Mouse (Mus musculus) CH12.LX (cell line): ENCODE measurements around the gene Brdt. TPM values are rescaled to one million over a fixed set of nuclear protein-coding genes. Genes with fewer than 3 reads are reported as not detected.

ENCODE experiments used
- DNase-seq: peaks from one replicate; pipeline ENCODE4 v3.0.0-alpha.2; 2013; ENCODE audit errors: extremely low read depth
- H3K27ac ChIP-seq: 2 replicates; pipeline ENCODE4 v1.5.1; 2012; ENCODE audit warnings: low read depth, mild to moderate bottlenecking, control low read depth, moderate library complexity; ENCODE audit not compliant: insufficient read depth
- H3K27me3 ChIP-seq: replicated peaks from 2 replicates; pipeline ENCODE3; 2012; ENCODE audit warnings: inconsistent platforms
- H3K36me3 ChIP-seq, 2 experiments: replicated peaks in 1 of 2; 2 replicates each; pipeline versions ENCODE3 to v1.6.1; 2012; ENCODE audit warnings: inconsistent platforms in 1 of 2, low read length in 1 of 2, mild to moderate bottlenecking in 1 of 2, mixed read lengths in 1 of 2, moderate library complexity in 1 of 2; ENCODE audit not compliant: control insufficient read depth in 1 of 2, insufficient read depth in 1 of 2
- H3K4me1 ChIP-seq, 2 experiments: 2 replicates each; pipeline ENCODE4 v1.6.1; 2012; ENCODE audit warnings: inconsistent platforms in 1 of 2, moderate library complexity in 1 of 2; ENCODE audit not compliant: insufficient read depth in 2 of 2, control insufficient read depth in 1 of 2
- H3K4me2 ChIP-seq: 2 replicates; pipeline ENCODE4 v1.6.1; 2012; ENCODE audit warnings: low read depth, mild to moderate bottlenecking, control low read depth; ENCODE audit not compliant: poor library complexity, insufficient read depth, severe bottlenecking
- H3K4me3 ChIP-seq, 3 experiments: fragments of 150-350 bp in 1 of 3; sonication (generic) in 1 of 3; replicated peaks in 1 of 3; 2 replicates each; pipeline versions ENCODE3 to v1.5.1; 2011 to 2012; ENCODE audit warnings: low read depth in 2 of 3, low read length in 2 of 3, mild to moderate bottlenecking in 2 of 3, moderate library complexity in 2 of 3, control low read depth in 1 of 3, improper control_type of control experiment in 1 of 3, inconsistent platforms in 1 of 3, mixed read lengths in 1 of 3; ENCODE audit not compliant: poor library complexity in 1 of 3
- H3K79me2 ChIP-seq: replicated peaks from 2 replicates; pipeline ENCODE4 v1.6.1; 2012; ENCODE audit warnings: mild to moderate bottlenecking, moderate library complexity; ENCODE audit not compliant: control insufficient read depth, poor library complexity, insufficient read depth, severe bottlenecking; ENCODE audit errors: extremely low read depth
- H3K9ac ChIP-seq: 2 replicates; pipeline ENCODE4 v1.6.1; 2012; ENCODE audit warnings: low read depth, mild to moderate bottlenecking, control low read depth, moderate library complexity; ENCODE audit not compliant: insufficient read depth
- H3K9me3 ChIP-seq: replicated peaks from 2 replicates; pipeline ENCODE3; 2012; ENCODE audit warnings: low read length, inconsistent platforms, mixed read lengths
- CTCF ChIP-seq, 2 experiments: IDR thresholded peaks in 1 of 2; conservative IDR thresholded peaks in 1 of 2; 2 replicates each; pipeline ENCODE4 v1.5.1; 2011 to 2012; ENCODE audit warnings: low read depth in 2 of 2, low read length in 2 of 2, improper control_type of control experiment in 1 of 2, inconsistent platforms in 1 of 2, mild to moderate bottlenecking in 1 of 2, moderate library complexity in 1 of 2
- ELF1 ChIP-seq: IDR thresholded peaks from 2 replicates; pipeline ENCODE4 v1.6.1; 2014; ENCODE audit warnings: low read depth, mild to moderate bottlenecking, inconsistent platforms, low read length, improper control_type of control experiment
- ETS1 ChIP-seq: conservative IDR thresholded peaks from 2 replicates; pipeline ENCODE4 v1.6.1; 2012; ENCODE audit warnings: low read depth, mild to moderate bottlenecking, inconsistent platforms, low read length, improper control_type of control experiment, moderate library complexity
- MAFK ChIP-seq: IDR thresholded peaks from 2 replicates; pipeline ENCODE4 v1.6.1; 2011; ENCODE audit warnings: low read length, improper control_type of control experiment; ENCODE audit not compliant: insufficient replicate concordance
- MAX ChIP-seq: IDR thresholded peaks from 2 replicates; pipeline ENCODE4 v1.6.1; 2011; ENCODE audit warnings: low read length, improper control_type of control experiment
- MAZ ChIP-seq: IDR thresholded peaks from 2 replicates; pipeline ENCODE4 v1.6.1; 2012; ENCODE audit warnings: low read depth, mild to moderate bottlenecking, inconsistent platforms, low read length, improper control_type of control experiment, moderate library complexity
- MYC ChIP-seq: IDR thresholded peaks from 2 replicates; pipeline ENCODE4 v1.6.1; 2011; ENCODE audit warnings: low read depth, mild to moderate bottlenecking, improper control_type of control experiment, low read length
- NELFE ChIP-seq: IDR thresholded peaks from 2 replicates; pipeline ENCODE4 v1.6.1; 2011; ENCODE audit warnings: low read depth, low read length, improper control_type of control experiment
- NRF1 ChIP-seq: IDR thresholded peaks from 2 replicates; pipeline ENCODE4 v1.6.1; 2014; ENCODE audit warnings: low read depth, mild to moderate bottlenecking, inconsistent platforms, low read length, improper control_type of control experiment, moderate library complexity
- POLR2A ChIP-seq: IDR thresholded peaks from 2 replicates; pipeline ENCODE4 v1.6.1; 2011; ENCODE audit warnings: low read depth, mild to moderate bottlenecking, improper control_type of control experiment, low read length
- RAD21 ChIP-seq: IDR thresholded peaks from 2 replicates; pipeline ENCODE4 v1.6.1; 2011; ENCODE audit warnings: low read depth, mild to moderate bottlenecking, low read length, improper control_type of control experiment, moderate library complexity
- RCOR1 ChIP-seq: conservative IDR thresholded peaks from 2 replicates; pipeline ENCODE4 v1.6.1; 2012; ENCODE audit warnings: low read depth, mild to moderate bottlenecking, inconsistent platforms, low read length, improper control_type of control experiment
- SIN3A ChIP-seq: IDR thresholded peaks from 2 replicates; pipeline ENCODE4 v1.6.1; 2012; ENCODE audit warnings: low read length, improper control_type of control experiment, inconsistent platforms
- TBP ChIP-seq: conservative IDR thresholded peaks from 2 replicates; pipeline ENCODE4 v1.6.1; 2011; ENCODE audit warnings: low read depth, low read length, improper control_type of control experiment
- TCF12 ChIP-seq: IDR thresholded peaks from 2 replicates; pipeline ENCODE4 v1.6.1; 2014; ENCODE audit warnings: low read depth, mild to moderate bottlenecking, inconsistent platforms, low read length, improper control_type of control experiment
- USF1 ChIP-seq: IDR thresholded peaks from 2 replicates; pipeline ENCODE4 v1.6.1; 2014; ENCODE audit warnings: low read depth, mild to moderate bottlenecking, inconsistent platforms, low read length, improper control_type of control experiment
- USF2 ChIP-seq: conservative IDR thresholded peaks from 2 replicates; pipeline ENCODE4 v1.6.1; 2011; ENCODE audit warnings: low read depth, low read length, improper control_type of control experiment
- ZC3H11A ChIP-seq: IDR thresholded peaks from 2 replicates; pipeline ENCODE4 v1.6.1; 2012; ENCODE audit warnings: low read depth, mild to moderate bottlenecking, inconsistent platforms, low read length, improper control_type of control experiment
- ZKSCAN1 ChIP-seq: IDR thresholded peaks from 2 replicates; pipeline ENCODE4 v1.6.1; 2012; ENCODE audit warnings: low read depth, inconsistent platforms, low read length, improper control_type of control experiment, borderline replicate concordance
- ZMIZ1 ChIP-seq: IDR thresholded peaks from 2 replicates; pipeline ENCODE4 v1.6.1; 2012; ENCODE audit warnings: low read depth, mild to moderate bottlenecking, inconsistent platforms, low read length, improper control_type of control experiment
- ZNF384 ChIP-seq: IDR thresholded peaks from 2 replicates; pipeline ENCODE4 v1.6.1; 2012; ENCODE audit warnings: low read depth, low read length, improper control_type of control experiment, inconsistent platforms
- dilution Hi-C: fragments of 300-500 bp; cut with MboI; formaldehyde crosslinking; loops from 2 replicates; pipeline ENCODE4 v1.14.3; 2020; ENCODE audit warnings: low sequenced_read_pairs; ENCODE audit not compliant: extremely low pct_unique_long_range_greater_than_20kb, extremely low pct_ligation_motif_present
- in situ Hi-C: fragments of 300-500 bp; cut with MboI; formaldehyde crosslinking; loops from 3 replicates; pipeline ENCODE4 v1.14.3; 2019; ENCODE audit warnings: low sequenced_read_pairs, low pct_ligation_motif_present, low pct_unique_long_range_greater_than_20kb, mixed read lengths
- polyA plus RNA-seq: library from polyadenylated mRNA; unstranded; fragments of >175 nt; gene quantifications from 2 replicates; pipeline ENCODE4 v1.2.1, GENCODE M21; 2012; ENCODE audit warnings: low read depth; ENCODE audit not compliant: insufficient read length
- total RNA-seq, 2 experiments: library from RNA; depleted of rRNA; stranded (reverse); fragments of 300-350 nt in 1 of 2; fragments of >200 nt in 1 of 2; gene quantifications; 2 replicates each; pipeline ENCODE4 v1.2.3; 2012 to 2014

The Brdt gene
- total and polyA plus RNA-seq, 3 experiments, result 0.56 to 0.98 (median 0.59) TPM

GRCm38 (mm10) chr5:107410305-107410704 lies 79.3 kb downstream of the Brdt start:
- Histone ChIP-seq H3K4me1 (no peaks in the 10 kb centered on the region), H3K27ac (no peak overlapping the region), H3K4me3 (no peak overlapping the region), H3K9me3 (no peaks in the 10 kb centered on the region), H3K79me2 (no peaks in the 10 kb centered on the region), H3K9ac (no peak overlapping the region), H3K27me3 (no peaks in the 10 kb centered on the region), H3K36me3 (no peaks in the 10 kb centered on the region), H3K4me2 (no peak overlapping the region)
- DNase-seq, result no peak
- in situ Hi-C loops, result no loop called here
- dilution Hi-C loops, result no loop called here
- no peak for TF ChIP-seq USF2
- TF ChIP-seq POLR2A, result no peak
- TF ChIP-seq NELFE, result no peak
- no peak for TF ChIP-seq TCF12
- no peak for TF ChIP-seq ZMIZ1
- TF ChIP-seq ETS1, result no peak

- H3K4me3 ChIP-seq, result no peak overlapping the region
- H3K36me3 ChIP-seq, result no peaks in the 10 kb centered on the region
- no peaks in the 10 kb centered on the region for H3K79me2 ChIP-seq
- TF ChIP-seq ZNF384, result no peak
- no peak for TF ChIP-seq ZKSCAN1
- TF ChIP-seq RAD21, result no peak
- TF ChIP-seq MAFK, result no peak
- TF ChIP-seq ELF1, result no peak
- no peak for TF ChIP-seq CTCF (conservative IDR thresholded peaks at IDR 0.05 in 1 of 2, IDR thresholded peaks at IDR 0.05 in 1 of 2; ENCODE audit: low read depth in 2 of 2, low read length in 2 of 2)
- TF ChIP-seq MYC, result no peak
- TF ChIP-seq SIN3A, result no peak
- no peak for TF ChIP-seq TBP
- no peak for TF ChIP-seq ZC3H11A
- TF ChIP-seq MAX, result no peak
- no peak for TF ChIP-seq MAZ
- no peak for TF ChIP-seq RCOR1
- TF ChIP-seq NRF1, result no peak
- TF ChIP-seq USF1, result no peak
- no peak for TF ChIP-seq ETS1
- TF ChIP-seq, all 38 proteins: peak for 0
- Histone ChIP-seq H3K4me1 (no peaks in the 10 kb centered on the region), H3K9ac (no peak overlapping the region), H3K9me3 (no peaks in the 10 kb centered on the region), H3K27me3 (no peaks in the 10 kb centered on the region), H3K4me2 (no peak overlapping the region), H3K27ac (no peak overlapping the region)
- dilution Hi-C loops (no loop called here), in situ Hi-C loops (no loop called here)
- DNase-seq, result no peak
These were observed 80.4 kb downstream of the Brdt start for GRCm38 (mm10) chr5:107411326-107411725.
